Mouse (Mus musculus) forebrain, embryonic 13.5 days (tissue): Measurements from ENCODE around the gene Piezo1. TPM values are rescaled to one million over a fixed set of nuclear protein-coding genes. Genes with fewer than 3 reads are reported as not detected.

ENCODE experiments used
- ATAC-seq: fragments of 200-750 bp; cut with Nextera tagmentation; 2 replicates; pipeline ENCODE4 v1.8.0; 2017
- H3K27ac ChIP-seq: fragments of 300-500 bp; sonication (generic); 2 replicates; pipeline ENCODE4 v1.5.1; 2015; ENCODE audit warnings: inconsistent platforms, mild to moderate bottlenecking, moderate library complexity
- H3K27me3 ChIP-seq: fragments of 300-500 bp; sonication (generic); 2 replicates; pipeline ENCODE4 v1.6.1; 2015; ENCODE audit warnings: mild to moderate bottlenecking, inconsistent platforms
- H3K36me3 ChIP-seq: fragments of 300-500 bp; sonication (generic); 2 replicates; pipeline ENCODE4 v1.6.1; 2015; ENCODE audit warnings: mild to moderate bottlenecking, inconsistent platforms; ENCODE audit not compliant: poor library complexity, severe bottlenecking
- H3K4me1 ChIP-seq: fragments of 300-500 bp; sonication (generic); 2 replicates; pipeline ENCODE4 v1.6.1; 2015; ENCODE audit warnings: inconsistent platforms
- H3K4me2 ChIP-seq: fragments of 300-500 bp; sonication (generic); 2 replicates; pipeline ENCODE4 v1.6.1; 2015; ENCODE audit warnings: inconsistent platforms, mild to moderate bottlenecking, moderate library complexity
- H3K4me3 ChIP-seq: fragments of 300-500 bp; sonication (generic); 2 replicates; pipeline ENCODE4 v1.5.1; 2015; ENCODE audit warnings: mild to moderate bottlenecking, inconsistent platforms
- H3K9ac ChIP-seq: fragments of 300-500 bp; sonication (generic); 2 replicates; pipeline ENCODE4 v1.6.1; 2015; ENCODE audit warnings: mild to moderate bottlenecking, inconsistent platforms
- H3K9me3 ChIP-seq: fragments of 300-500 bp; sonication (generic); replicated peaks from 2 replicates; pipeline ENCODE4 v1.6.1; 2016; ENCODE audit warnings: inconsistent platforms
- WGBS: fragments of 180-500 bp; shearing (Covaris S2); methylation state at CpG from one replicate; pipeline ENCODE4 v1.1.7; 2015; 5-methylcytosine and 5-hydroxymethylcytosine counted together
- polyA plus RNA-seq: library from polyadenylated mRNA; unstranded; fragments of >200 nt; fragmentation: Nextera tagmentation; extraction: Ambion mirVana; gene quantifications from 2 replicates; pipeline ENCODE4 v1.2.1, GENCODE M21; 2015

The Piezo1 gene
- polyA plus RNA-seq, 1 experiment from 2014 or later, result 1.4 TPM

DNA sequence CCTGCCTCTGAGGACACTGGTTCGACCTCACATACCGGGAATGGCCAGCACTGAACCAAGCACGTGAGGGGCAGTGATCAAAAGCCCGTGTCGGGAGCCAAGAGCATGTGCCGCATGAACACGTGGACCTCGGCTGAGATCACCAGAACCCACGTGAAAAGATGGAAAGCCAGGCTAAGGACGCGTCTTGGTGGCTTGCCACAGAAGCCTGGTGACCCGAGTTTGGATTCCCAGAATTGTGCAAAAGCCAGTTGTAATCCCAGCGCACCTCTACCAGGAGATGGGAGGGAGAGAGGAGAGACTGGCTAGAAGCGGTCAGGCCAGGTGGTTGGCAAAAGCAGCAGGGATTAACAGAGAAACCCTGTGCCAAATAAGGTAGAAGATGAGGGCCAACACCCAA, 35.4 kb downstream of the Piezo1 start:
- Histone ChIP-seq H3K4me2 (no peak overlapping the region), H3K36me3 (no peaks in the 10 kb centered on the region), H3K4me1 (peaks cover 15% of the 10 kb centered on the region), H3K27me3 (no peaks in the 10 kb centered on the region), H3K4me3 (no peak overlapping the region), H3K27ac (no peak overlapping the region), H3K9ac (no peak overlapping the region), H3K9me3 (no peaks in the 10 kb centered on the region)
- ATAC-seq, result no peak
- WGBS, result 94% methylated on average over 14 of the region's 14 CpGs

GRCm38 (mm10) chr8:122512392-122512791, 38.7 kb downstream of the Piezo1 start:
- Histone ChIP-seq H3K9me3 (no peaks in the 10 kb centered on the region), H3K36me3 (no peaks in the 10 kb centered on the region), H3K9ac (no peak overlapping the region), H3K27ac (no peak overlapping the region), H3K27me3 (no peaks in the 10 kb centered on the region), H3K4me2 (no peak overlapping the region), H3K4me3 (no peak overlapping the region), H3K4me1 (peaks cover 6% of the 10 kb centered on the region)
- 83% methylated on average over 7 of the region's 7 CpGs for WGBS
- no peak for ATAC-seq

GRCm38 (mm10) chr8:122511552-122511951, 39.6 kb downstream of the Piezo1 start:
- Histone ChIP-seq H3K9me3 (no peaks in the 10 kb centered on the region), H3K27me3 (no peaks in the 10 kb centered on the region), H3K4me2 (no peak overlapping the region), H3K4me1 (no peaks in the 10 kb centered on the region), H3K9ac (no peak overlapping the region), H3K27ac (no peak overlapping the region), H3K4me3 (no peak overlapping the region), H3K36me3 (no peaks in the 10 kb centered on the region)
- no peak for ATAC-seq
- 87% methylated on average over 16 of the region's 16 CpGs for WGBS

DNA sequence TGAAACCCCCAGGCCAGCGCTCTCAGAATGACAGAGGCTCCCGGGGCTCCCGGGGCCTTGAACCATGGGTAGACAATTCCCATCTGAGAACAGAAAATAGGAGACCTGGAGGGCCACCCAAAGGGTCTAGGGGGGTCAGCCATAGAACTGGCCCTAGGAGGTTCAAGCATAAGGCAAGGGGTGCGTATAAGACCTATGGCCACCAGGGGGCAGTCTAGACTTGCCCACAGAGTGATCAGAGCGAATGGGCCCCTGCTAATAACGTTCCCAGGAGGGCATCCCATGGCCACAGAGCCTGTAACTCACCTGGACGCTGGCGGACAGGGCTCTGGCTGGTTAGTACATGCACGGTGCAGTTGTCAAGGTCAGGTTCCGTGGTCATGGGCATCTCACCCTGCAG, 50.3 kb downstream of the Piezo1 start:
- H3K9ac ChIP-seq, result no peak overlapping the region
- H3K9me3 ChIP-seq, result no peaks in the 10 kb centered on the region
- H3K4me2 ChIP-seq, result no peak overlapping the region
- no peak overlapping the region for H3K4me3 ChIP-seq
- no peak overlapping the region for H3K27ac ChIP-seq
- 35% methylated on average over 10 of the region's 10 CpGs for WGBS
- H3K4me1 ChIP-seq, result no peaks in the 10 kb centered on the region
- peak; percentile 73 for ATAC-seq
- no peaks in the 10 kb centered on the region for H3K36me3 ChIP-seq
- no peaks in the 10 kb centered on the region for H3K27me3 ChIP-seq

GRCm38 (mm10) chr8:122497912-122498311, 53.2 kb downstream of the Piezo1 start:
- Histone ChIP-seq H3K27me3 (no peaks in the 10 kb centered on the region), H3K4me3 (no peak overlapping the region), H3K9ac (no peak overlapping the region), H3K27ac (no peak overlapping the region), H3K36me3 (no peaks in the 10 kb centered on the region), H3K4me1 (no peaks in the 10 kb centered on the region), H3K4me2 (no peak overlapping the region), H3K9me3 (no peaks in the 10 kb centered on the region)
- 64% methylated on average over 17 of the region's 17 CpGs for WGBS
- ATAC-seq, result no peak

DNA sequence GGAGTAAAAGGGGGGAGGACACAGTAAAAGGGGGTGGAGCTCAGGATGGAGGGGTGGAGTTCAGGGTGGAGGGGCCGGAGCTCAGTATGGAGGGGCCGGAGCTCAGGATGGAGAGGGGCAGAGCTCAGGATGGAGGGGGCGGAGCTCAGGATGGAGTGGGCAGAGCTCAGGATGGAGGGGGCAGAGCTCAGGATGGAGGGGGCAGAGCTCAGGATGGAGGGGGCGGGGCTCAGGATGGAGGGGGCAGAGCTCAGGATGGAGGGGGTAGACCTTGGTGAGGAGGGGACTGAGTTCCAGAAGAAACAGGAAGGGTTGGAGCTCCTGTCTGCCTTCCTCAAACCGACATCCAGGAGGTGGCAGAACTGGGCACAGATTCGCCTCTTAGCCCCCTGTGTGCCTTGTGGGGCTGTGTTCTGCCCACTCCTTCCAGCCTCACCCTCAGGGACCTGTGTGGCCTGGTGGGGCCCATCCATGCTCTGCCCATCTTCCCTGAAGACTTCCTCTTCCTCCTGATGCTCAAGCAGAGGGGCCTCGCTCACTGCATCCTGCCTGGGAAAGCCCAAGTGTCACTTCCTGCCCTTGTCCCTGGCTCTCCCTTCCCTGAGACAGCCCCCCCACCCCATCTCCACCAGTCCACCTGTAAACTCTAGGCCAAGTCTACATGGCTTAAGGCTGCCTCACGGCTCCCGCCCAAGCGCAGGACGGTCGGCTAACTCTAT, 54.0 kb downstream of the Piezo1 start:
- no peaks in the 10 kb centered on the region for H3K4me1 ChIP-seq
- 90% methylated on average over 11 of the region's 12 CpGs for WGBS
- H3K4me2 ChIP-seq, result no peak overlapping the region
- H3K27me3 ChIP-seq, result no peaks in the 10 kb centered on the region
- no peaks in the 10 kb centered on the region for H3K9me3 ChIP-seq
- no peak overlapping the region for H3K27ac ChIP-seq
- no peak for ATAC-seq
- no peaks in the 10 kb centered on the region for H3K36me3 ChIP-seq
- no peak overlapping the region for H3K4me3 ChIP-seq
- no peak overlapping the region for H3K9ac ChIP-seq

DNA sequence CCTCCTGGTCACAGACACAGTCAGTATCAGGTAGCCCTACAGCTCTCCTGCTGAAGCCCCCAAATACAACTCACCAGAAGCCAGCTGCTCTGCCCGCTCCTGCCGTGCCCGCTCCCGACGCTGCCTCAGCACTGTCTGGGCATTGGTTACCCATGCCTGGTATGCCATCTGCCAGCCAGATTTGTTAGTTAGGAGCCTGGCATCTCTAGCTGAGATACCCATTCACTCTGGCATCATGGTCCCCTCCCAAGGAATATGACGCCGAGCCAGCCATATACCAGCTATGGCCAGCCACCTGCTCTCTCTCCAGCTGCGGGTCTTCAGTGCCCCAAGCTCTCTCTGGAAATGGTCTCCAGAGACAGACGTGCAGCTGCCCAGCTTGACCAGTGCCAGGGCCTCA, 62.7 kb downstream of the Piezo1 start:
- Histone ChIP-seq H3K36me3 (peaks cover 18% of the 10 kb centered on the region), H3K4me3 (no peak overlapping the region), H3K9ac (no peak overlapping the region), H3K4me1 (no peaks in the 10 kb centered on the region), H3K9me3 (no peaks in the 10 kb centered on the region), H3K27ac (no peak overlapping the region), H3K27me3 (no peaks in the 10 kb centered on the region), H3K4me2 (no peak overlapping the region)
- 91% methylated on average over 9 of the region's 9 CpGs for WGBS
- ATAC-seq, result no peak

DNA sequence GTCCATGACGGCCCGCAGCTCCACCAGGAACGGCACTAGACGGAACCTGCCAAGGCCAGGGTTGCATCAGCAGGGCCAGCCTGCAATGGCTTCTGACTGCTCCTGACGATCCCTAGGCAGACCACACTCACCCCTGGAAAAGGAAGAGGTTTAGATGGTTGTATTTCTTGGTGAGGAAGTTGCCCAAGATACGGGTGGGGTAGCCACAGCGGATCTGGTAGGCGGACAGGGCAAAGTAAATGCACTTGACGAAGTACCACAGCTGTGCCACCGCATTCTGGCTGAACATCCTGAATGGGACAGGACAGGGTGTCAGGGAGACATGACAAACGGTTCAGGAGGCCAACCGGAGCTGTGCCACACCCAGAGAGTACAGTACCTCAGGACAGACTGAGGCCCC, 66.3 kb downstream of the Piezo1 start:
- Histone ChIP-seq H3K9ac (no peak overlapping the region), H3K4me1 (no peaks in the 10 kb centered on the region), H3K4me2 (no peak overlapping the region), H3K36me3 (peaks cover 51% of the 10 kb centered on the region), H3K27me3 (no peaks in the 10 kb centered on the region), H3K9me3 (no peaks in the 10 kb centered on the region), H3K4me3 (no peak overlapping the region), H3K27ac (no peak overlapping the region)
- WGBS, result 93% methylated on average over 12 of the region's 12 CpGs
- ATAC-seq, result no peak

DNA sequence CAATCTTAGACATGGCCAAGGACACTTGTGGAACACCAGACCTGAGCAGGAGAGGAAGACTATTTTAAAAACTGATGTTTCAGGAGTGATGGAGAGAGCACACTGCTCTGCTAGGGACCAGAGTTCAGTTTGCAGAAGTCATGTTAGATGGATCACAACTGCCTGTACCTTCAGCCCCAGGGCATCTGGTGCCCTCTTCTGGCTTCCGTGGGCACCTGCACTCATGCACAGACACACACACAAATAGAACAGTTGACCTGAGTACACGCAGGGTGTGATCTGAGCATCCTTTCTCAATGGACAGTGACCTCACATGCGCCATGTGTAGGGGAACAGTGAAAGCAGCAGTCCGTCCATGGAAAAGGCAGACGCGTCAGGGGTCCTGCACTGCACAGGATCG, 67.3 kb downstream of the Piezo1 start:
- 94% methylated on average over 7 of the region's 7 CpGs for WGBS

GRCm38 (mm10) chr8:122482448-122482847, 68.7 kb downstream of the Piezo1 start:
- 95% methylated on average over 8 of the region's 8 CpGs for WGBS

More for the DNA sequence above, 67.3 kb downstream of the Piezo1 start:
- Histone ChIP-seq H3K4me2 (no peak overlapping the region), H3K27me3 (no peaks in the 10 kb centered on the region), H3K4me1 (no peaks in the 10 kb centered on the region), H3K9me3 (no peaks in the 10 kb centered on the region), H3K9ac (no peak overlapping the region), H3K27ac (no peak overlapping the region), H3K4me3 (no peak overlapping the region), H3K36me3 (peaks cover 61% of the 10 kb centered on the region)
- no peak for ATAC-seq

DNA sequence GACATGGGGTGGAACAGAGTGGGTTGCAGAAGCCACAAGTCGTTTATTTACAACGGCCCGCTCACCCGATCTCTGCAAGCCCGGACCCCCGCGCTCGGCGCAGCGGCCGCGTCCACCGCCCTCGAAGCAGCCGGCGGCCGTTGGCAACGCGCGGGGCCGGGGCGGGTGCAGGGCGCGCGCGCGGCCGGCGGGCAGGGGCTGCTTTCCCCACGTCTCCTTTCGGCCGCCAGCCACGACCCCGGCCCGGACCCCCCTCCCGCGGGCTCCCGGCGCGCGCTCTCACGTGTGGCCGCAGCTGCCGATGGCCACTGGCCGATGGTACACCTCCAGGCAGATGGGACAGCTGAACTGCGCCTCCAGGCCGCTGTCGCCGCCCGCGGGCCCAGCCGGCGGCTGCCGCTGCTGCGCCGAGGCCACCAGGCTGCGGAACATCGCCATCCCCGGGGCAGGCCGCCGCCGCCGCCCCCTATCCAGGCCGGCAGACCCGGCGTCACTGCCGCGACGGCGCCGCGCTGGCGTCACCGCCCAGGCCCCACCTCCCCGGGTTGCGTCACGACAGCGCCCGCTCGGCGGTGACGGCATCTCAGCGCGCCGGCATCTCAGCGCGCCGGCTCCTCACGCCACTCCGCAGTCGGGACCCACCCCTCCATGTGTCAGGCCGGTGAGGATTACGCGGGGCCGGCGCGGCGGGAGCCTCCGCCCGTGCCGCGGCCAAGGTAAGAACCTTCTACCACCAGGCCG, 75.4 kb downstream of the Piezo1 start, which contains the start of the genes Rnf166 and Ctu2:
Gene Rnf166 (minus strand): TSS at position 485 of the 741 bp plus-strand sequence.
Gene Ctu2 (plus strand): TSS at position 564 of the 741 bp plus-strand sequence.
- ATAC-seq, result peak; percentile 97
- Histone ChIP-seq H3K9me3 (no peaks in the 10 kb centered on the region), H3K9ac (peak within 1 kb of the TSS; percentile 94)

More at GRCm38 (mm10) chr8:122482448-122482847, 68.7 kb downstream of the Piezo1 start:
- Histone ChIP-seq H3K9ac (no peak overlapping the region), H3K4me1 (no peaks in the 10 kb centered on the region), H3K4me3 (no peak overlapping the region), H3K27ac (no peak overlapping the region), H3K27me3 (no peaks in the 10 kb centered on the region), H3K36me3 (peaks cover 75% of the 10 kb centered on the region), H3K4me2 (no peak overlapping the region), H3K9me3 (no peaks in the 10 kb centered on the region)
- no peak for ATAC-seq

DNA sequence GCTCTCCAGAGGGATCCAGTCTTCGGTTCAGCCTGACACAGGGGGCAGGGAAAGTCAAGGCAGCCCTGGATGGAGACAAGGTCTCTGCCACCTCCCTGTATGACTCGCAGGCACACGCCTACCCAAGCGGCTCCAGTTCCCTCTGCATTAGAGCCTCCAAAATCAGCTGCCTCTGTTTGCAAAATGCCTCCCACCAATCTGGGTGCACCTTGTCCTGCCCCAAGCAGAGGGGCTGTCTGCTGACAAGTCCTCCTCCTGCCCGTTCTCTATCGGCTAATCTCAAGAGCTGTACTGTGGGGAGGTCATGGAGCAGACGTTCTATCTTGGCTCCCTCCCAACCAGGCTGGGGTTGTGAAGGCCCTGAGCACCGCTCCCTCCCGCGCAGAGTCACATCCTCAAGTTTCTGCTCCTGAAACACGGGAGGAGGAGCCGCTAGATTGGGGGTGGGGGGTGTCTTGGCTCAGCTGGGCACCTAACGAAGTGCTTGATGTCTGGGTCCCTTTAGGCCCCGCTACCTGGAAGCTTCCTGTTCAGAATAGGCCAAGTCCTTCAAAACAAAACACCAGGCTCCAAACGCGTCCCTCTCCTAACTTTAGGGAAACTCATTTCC, 76.1 kb downstream of the Piezo1 start:
- 14% methylated on average over 16 of the region's 16 CpGs for WGBS
- Histone ChIP-seq H3K4me3 (peak overlapping the region; percentile 99), H3K9me3 (no peaks in the 10 kb centered on the region), H3K36me3 (peaks cover 52% of the 10 kb centered on the region), H3K4me1 (peaks cover 24% of the 10 kb centered on the region), H3K27me3 (no peaks in the 10 kb centered on the region), H3K9ac (peak overlapping the region; percentile 94), H3K27ac (peak overlapping the region; percentile 70; the same call in 1 of the 2 replicates), H3K4me2 (peak overlapping the region; percentile 98)
- ATAC-seq, result 0 out of 2 replicates have a peak, but pooled peaks have one; percentile 9

More for the DNA sequence above, 75.4 kb downstream of the Piezo1 start, which contains the start of the genes Rnf166 and Ctu2:
- Histone ChIP-seq H3K4me2 (peak within 1 kb of the TSS; percentile 98), H3K4me3 (peak within 1 kb of the TSS; percentile 99), H3K36me3 (peaks cover 52% of the 10 kb centered on the region), H3K27ac (peak within 1 kb of the TSS; percentile 70), H3K27me3 (no peaks in the 10 kb centered on the region), H3K4me1 (peaks cover 24% of the 10 kb centered on the region)
- under 1% methylated on average over 99 of the region's 103 CpGs for WGBS
